Mouse (Mus musculus) embryonic facial prominence, embryonic 11.5 days (tissue): Measurements from ENCODE around the gene Setd6. TPM values are rescaled to one million over a fixed set of nuclear protein-coding genes. Genes with fewer than 3 reads are reported as not detected.
A peak's percentile ranks its signal among the peaks of the same experiment; 100 is the strongest.

Experiments
- ATAC-seq: fragments of 200-750 bp; cut with Nextera tagmentation; replicated peaks from 2 replicates; pipeline ENCODE4 v1.8.0; 2017; ENCODE audit warnings: low read depth; ENCODE audit not compliant: insufficient number of reproducible peaks, low FRiP score, low TSS enrichment
- DNase-seq: peaks from one replicate; pipeline ENCODE4 v3.0.0-alpha.2; 2015; ENCODE audit warnings: low spot score
- H3K27ac ChIP-seq: fragments of 300-500 bp; sonication (generic); replicated peaks from 2 replicates; pipeline ENCODE4 v1.5.1; 2014; ENCODE audit warnings: mild to moderate bottlenecking, low read depth, low read length, control low read depth
- H3K27me3 ChIP-seq: fragments of 300-500 bp; sonication (generic); 2 replicates; pipeline ENCODE4 v1.6.1; 2014; ENCODE audit warnings: mild to moderate bottlenecking, low read length, moderate library complexity, mixed read lengths; ENCODE audit not compliant: control insufficient read depth, insufficient read depth
- H3K36me3 ChIP-seq: fragments of 300-500 bp; sonication (generic); replicated peaks from 2 replicates; pipeline ENCODE4 v1.6.1; 2014; ENCODE audit warnings: low read depth, mild to moderate bottlenecking, low read length, moderate library complexity, mixed read lengths; ENCODE audit not compliant: control insufficient read depth, insufficient read depth
- H3K4me1 ChIP-seq: fragments of 300-500 bp; sonication (generic); 2 replicates; pipeline ENCODE4 v1.6.1; 2014; ENCODE audit warnings: low read length, mixed read lengths; ENCODE audit not compliant: control insufficient read depth, insufficient read depth
- H3K4me2 ChIP-seq: fragments of 300-500 bp; sonication (generic); 2 replicates; pipeline ENCODE4 v1.6.1; 2014; ENCODE audit warnings: low read depth, mild to moderate bottlenecking, control low read depth, low read length, moderate library complexity
- H3K4me3 ChIP-seq: fragments of 300-500 bp; sonication (generic); 2 replicates; pipeline ENCODE4 v1.5.1; 2014; ENCODE audit warnings: low read depth, low read length, control low read depth
- H3K9ac ChIP-seq: fragments of 300-500 bp; sonication (generic); replicated peaks from 2 replicates; pipeline ENCODE4 v1.6.1; 2014; ENCODE audit warnings: mild to moderate bottlenecking, control low read depth, low read length
- H3K9me3 ChIP-seq: fragments of 300-500 bp; sonication (generic); replicated peaks from 2 replicates; pipeline ENCODE4 v1.6.1; 2016; ENCODE audit warnings: mild to moderate bottlenecking, low read length, inconsistent platforms, mixed read lengths; ENCODE audit not compliant: control insufficient read depth
- WGBS: fragments of 180-500 bp; shearing (Covaris S2); extraction: QIAGEN DNeasy Blood & Tissue Kit; methylation state at CpG from one replicate; pipeline ENCODE4 v1.1.7; 2014; 5-methylcytosine and 5-hydroxymethylcytosine counted together
- polyA plus RNA-seq: library from polyadenylated mRNA; unstranded; fragments of >200 nt; fragmentation: Nextera tagmentation; extraction: Ambion mirVana; gene quantifications from 2 replicates; pipeline ENCODE4 v1.2.1, GENCODE M21; 2014

Gene Setd6
- polyA plus RNA-seq, 1 experiment from 2014 or later, result 21.0 TPM

DNA sequence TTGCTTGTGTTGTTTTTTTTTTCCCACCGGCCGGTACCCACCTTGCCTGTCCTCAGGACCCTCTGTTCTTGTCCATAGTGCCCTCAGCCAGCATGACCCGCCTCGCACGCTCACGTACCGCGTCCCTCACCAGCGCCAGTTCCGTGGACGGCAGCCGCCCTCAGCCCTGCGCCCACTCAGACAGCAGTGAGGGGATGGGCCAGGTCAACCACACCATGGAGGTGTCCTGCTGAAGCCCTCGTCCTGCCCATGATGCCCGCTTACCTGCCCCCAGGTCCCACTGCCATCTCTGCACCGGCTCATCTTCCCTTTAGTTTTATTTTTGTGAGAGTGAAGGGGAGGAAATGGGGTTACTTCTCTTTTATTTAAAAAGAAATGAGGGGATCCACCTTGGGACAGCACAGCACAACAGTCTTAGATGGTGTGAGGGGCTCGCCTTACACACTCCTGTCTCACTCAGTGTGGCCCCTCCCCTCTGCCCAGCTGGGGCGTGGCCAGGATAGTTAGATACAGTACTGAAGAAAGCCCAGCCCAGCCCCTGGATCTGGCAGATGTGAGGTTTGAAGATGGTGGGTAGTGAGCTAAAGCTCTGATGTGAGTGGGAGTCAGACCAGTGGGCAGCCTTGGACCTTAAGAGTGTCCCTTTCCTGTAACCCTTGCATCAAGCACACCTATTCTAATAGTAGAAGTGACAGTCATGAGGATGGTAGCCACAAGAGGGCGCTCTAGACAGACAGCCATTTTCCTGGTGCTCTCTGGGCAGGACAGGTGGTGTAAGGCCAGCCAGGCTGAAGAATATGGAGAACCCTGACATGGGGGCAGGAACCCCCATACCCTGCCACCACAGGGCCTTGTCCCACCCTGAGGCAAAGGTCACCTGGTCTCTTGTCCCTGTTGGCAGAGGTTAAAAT lies 2.3 kb upstream of the Setd6 start:
- peak; percentile 77 for DNase-seq
- 76% methylated on average over 19 of the region's 19 CpGs for WGBS
- ATAC-seq, result no peak

GRCm38 (mm10) chr8:95714367-95714766 lies 1.3 kb upstream of the Setd6 start:
- Histone ChIP-seq H3K4me2 (no peak overlapping the region), H3K9me3 (no peaks in the 10 kb centered on the region), H3K4me1 (no peaks in the 10 kb centered on the region; the same call in none of the 2 replicates), H3K27me3 (no peaks in the 10 kb centered on the region), H3K27ac (no peak overlapping the region), H3K36me3 (peaks cover 4% of the 10 kb centered on the region; the same call in 1 of the 2 replicates), H3K9ac (no peak overlapping the region), H3K4me3 (no peak overlapping the region)
- WGBS, result 92% methylated on average over 4 of the region's 4 CpGs
- no peak for DNase-seq
- ATAC-seq, result no peak

More for the DNA sequence above, 2.3 kb upstream of the Setd6 start:
- no peak overlapping the region for H3K4me2 ChIP-seq
- H3K9ac ChIP-seq, result no peak overlapping the region
- H3K36me3 ChIP-seq, result peaks cover 4% of the 10 kb centered on the region; the same call in 1 of the 2 replicates
- H3K4me3 ChIP-seq, result no peak overlapping the region
- no peaks in the 10 kb centered on the region; the same call in none of the 2 replicates for H3K4me1 ChIP-seq
- H3K27ac ChIP-seq, result no peak overlapping the region
- no peaks in the 10 kb centered on the region for H3K9me3 ChIP-seq
- H3K27me3 ChIP-seq, result no peaks in the 10 kb centered on the region

GRCm38 (mm10) chr8:95714837-95715413 lies 756 bp upstream of the Setd6 start:
- Histone ChIP-seq H3K27ac (no peak overlapping the region), H3K4me3 (peak overlapping the region; percentile 75; the same call in 1 of the 2 replicates), H3K4me2 (peak overlapping the region; percentile 87), H3K36me3 (peaks cover 4% of the 10 kb centered on the region; the same call in 1 of the 2 replicates), H3K4me1 (no peaks in the 10 kb centered on the region; the same call in none of the 2 replicates), H3K27me3 (no peaks in the 10 kb centered on the region), H3K9me3 (no peaks in the 10 kb centered on the region), H3K9ac (no peak overlapping the region)
- ATAC-seq, result no peak
- 83% methylated on average over 6 of the region's 6 CpGs for WGBS
- DNase-seq, result no peak

GRCm38 (mm10) chr8:95716546-95717335 lies 1.1 kb downstream of the Setd6 start:
- Histone ChIP-seq H3K27me3 (no peaks in the 10 kb centered on the region), H3K9me3 (no peaks in the 10 kb centered on the region), H3K4me2 (peak overlapping the region; percentile 87), H3K4me3 (peak overlapping the region; percentile 75), H3K36me3 (peaks cover 4% of the 10 kb centered on the region; the same call in 1 of the 2 replicates), H3K9ac (peak overlapping the region; percentile 87), H3K27ac (no peak overlapping the region), H3K4me1 (no peaks in the 10 kb centered on the region; the same call in none of the 2 replicates)
- ATAC-seq, result no peak
- WGBS, result 19% methylated on average over 21 of the region's 21 CpGs
- no peak for DNase-seq

DNA sequence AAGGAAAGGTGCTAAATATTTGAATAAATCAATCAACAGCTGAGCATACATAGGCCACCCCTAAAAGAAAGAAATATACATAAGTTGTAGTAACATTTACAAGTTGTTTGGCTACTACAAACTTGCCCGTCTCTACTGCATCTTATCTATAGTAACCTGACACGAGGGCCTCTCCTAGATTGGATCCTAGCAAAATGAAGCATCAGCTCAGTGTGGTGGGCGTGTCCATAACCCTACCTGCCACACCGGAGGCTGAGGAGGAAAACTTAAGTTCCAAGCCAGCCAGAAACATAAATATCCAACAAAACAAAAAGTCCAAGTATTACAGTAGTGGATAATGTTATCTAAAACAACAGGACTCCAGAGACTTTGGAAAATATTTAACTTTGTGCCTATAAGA lies 11.9 kb downstream of the Setd6 start:
- Histone ChIP-seq H3K4me1 (no peaks in the 10 kb centered on the region), H3K4me2 (no peak overlapping the region), H3K27me3 (no peaks in the 10 kb centered on the region), H3K9me3 (no peaks in the 10 kb centered on the region), H3K36me3 (peaks cover 9% of the 10 kb centered on the region), H3K27ac (no peak overlapping the region), H3K4me3 (no peak overlapping the region), H3K9ac (no peak overlapping the region)
- 88% methylated on average over 4 of the region's 4 CpGs for WGBS
- ATAC-seq (no peak), DNase-seq (no peak)

DNA sequence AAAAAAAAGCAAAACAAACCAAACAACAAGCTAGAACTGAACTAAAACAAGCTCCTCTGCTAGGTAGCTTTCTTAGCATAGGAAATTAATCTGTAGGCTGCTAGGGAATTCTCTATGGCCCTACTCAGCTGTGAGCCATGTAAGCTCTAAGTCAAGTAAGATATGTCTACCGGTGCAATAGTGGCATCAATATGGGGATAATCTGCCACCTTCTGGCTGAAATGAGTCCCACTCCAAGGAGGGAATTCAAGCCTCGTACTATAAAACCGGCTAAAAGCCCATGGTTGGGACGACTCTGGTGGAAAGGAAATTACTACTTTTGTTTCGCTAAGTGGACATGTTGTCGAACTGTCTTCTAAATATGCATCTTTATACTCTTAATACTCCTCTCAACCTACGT lies 22.9 kb downstream of the Setd6 start:
- DNase-seq (peak; percentile 39), ATAC-seq (no peak)
- Histone ChIP-seq H3K4me1 (no peaks in the 10 kb centered on the region), H3K27me3 (no peaks in the 10 kb centered on the region), H3K9ac (no peak overlapping the region), H3K4me2 (no peak overlapping the region), H3K9me3 (no peaks in the 10 kb centered on the region), H3K4me3 (no peak overlapping the region), H3K27ac (no peak overlapping the region), H3K36me3 (peaks cover 13% of the 10 kb centered on the region)
- WGBS, result 86% methylated on average over 7 of the region's 7 CpGs

- Histone ChIP-seq H3K27ac (no peak overlapping the region), H3K4me2 (no peak overlapping the region), H3K27me3 (no peaks in the 10 kb centered on the region), H3K9me3 (no peaks in the 10 kb centered on the region), H3K4me1 (no peaks in the 10 kb centered on the region), H3K36me3 (peaks cover 6% of the 10 kb centered on the region), H3K4me3 (no peak overlapping the region), H3K9ac (no peak overlapping the region)
- no peak for ATAC-seq
- 90% methylated on average over 7 of the region's 7 CpGs for whole genome bisulfite sequencing
- DNase-seq, result no peak
Measured at GRCm38 (mm10) chr8:95741732-95742131, 26.1 kb downstream of the Setd6 start.
